Mouse (Mus musculus) small intestine, adult 2 months (tissue): ENCODE results near the gene Gm49336. TPM values are rescaled to one million over a fixed set of nuclear protein-coding genes. Genes with fewer than 3 reads are reported as not detected.

ENCODE experiments used
- H3K27ac ChIP-seq: fragments of 200-500 bp; 2 replicates; pipeline ENCODE4 v1.5.1; 2012; ENCODE audit warnings: low read depth, low read length, control low read depth, inconsistent platforms; ENCODE audit not compliant: insufficient read depth
- H3K27me3 ChIP-seq: fragments of 200-500 bp; 2 replicates; pipeline ENCODE4 v1.6.1; 2012; ENCODE audit warnings: mild to moderate bottlenecking, moderate library complexity, low read length, inconsistent platforms; ENCODE audit not compliant: control insufficient read depth, insufficient read depth
- H3K36me3 ChIP-seq: fragments of 200-500 bp; 2 replicates; pipeline ENCODE4 v1.6.1; 2012; ENCODE audit warnings: mild to moderate bottlenecking, low read length, control low read depth, inconsistent platforms; ENCODE audit not compliant: control insufficient read depth, insufficient read depth
- H3K4me1 ChIP-seq: fragments of 200-500 bp; 2 replicates; pipeline ENCODE4 v1.6.1; 2012; ENCODE audit warnings: low read length, inconsistent platforms, mixed read lengths; ENCODE audit not compliant: control insufficient read depth, insufficient read depth, insufficient read length
- H3K4me3 ChIP-seq: fragments of 200-500 bp; 2 replicates; pipeline ENCODE4 v1.5.1; 2012; ENCODE audit warnings: low read depth, mild to moderate bottlenecking, control low read depth, inconsistent platforms, low read length, moderate library complexity
- CTCF ChIP-seq: fragments of 200-500 bp; IDR thresholded peaks from 2 replicates; pipeline ENCODE4 v1.5.1; 2012; ENCODE audit warnings: low read depth, mild to moderate bottlenecking, control low read depth, inconsistent platforms, low read length, moderate library complexity, mixed read lengths; ENCODE audit not compliant: insufficient replicate concordance, insufficient read length; ENCODE audit errors: extremely low read depth
- POLR2A ChIP-seq: fragments of 200-500 bp; IDR thresholded peaks from 2 replicates; pipeline ENCODE4 v1.6.1; 2012; ENCODE audit warnings: low read depth, mild to moderate bottlenecking, control low read depth, inconsistent platforms, low read length, moderate library complexity
- WGBS: fragments of 180-500 bp; shearing (Covaris S2); methylation state at CpG from one replicate; pipeline ENCODE4 v1.1.7; 2018; 5-methylcytosine and 5-hydroxymethylcytosine counted together
- polyA plus RNA-seq: library from polyadenylated mRNA; depleted of rRNA; stranded (reverse); fragments of >200 nt; gene quantifications from 2 replicates; pipeline ENCODE4 v1.2.3, GENCODE M21; 2012; rRNA removed

The Gm49336 gene
- polyA plus RNA-seq, 1 experiment: 8.4 TPM

DNA sequence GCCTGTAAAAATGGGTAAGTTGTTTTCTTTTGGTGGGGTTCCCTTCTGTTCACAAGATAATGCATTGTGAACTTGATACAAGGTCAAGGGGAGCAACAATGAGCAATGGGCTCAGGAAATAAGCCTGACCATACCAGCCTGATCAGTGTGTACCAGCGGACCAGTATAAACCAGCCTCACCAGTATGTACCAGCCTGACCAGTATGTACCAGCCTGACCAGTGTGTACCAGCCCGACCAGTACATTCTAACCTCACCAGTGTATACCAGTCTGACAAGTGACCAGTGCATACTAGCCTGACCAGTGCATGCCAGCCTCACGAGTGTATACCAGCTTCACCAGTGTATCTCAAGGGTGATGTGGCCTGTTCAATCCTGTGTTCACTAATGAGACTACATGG, 87.9 kb downstream of the Gm49336 start:
- H3K4me3 ChIP-seq: no peak overlapping the region
- no peak for TF ChIP-seq POLR2A
- TF ChIP-seq CTCF: no peak
- 94% methylated on average over 3 of the region's 3 CpGs for WGBS
- no peaks in the 10 kb centered on the region for H3K27me3 ChIP-seq
- H3K36me3 ChIP-seq: no peaks in the 10 kb centered on the region
- H3K27ac ChIP-seq: no peak overlapping the region
- H3K4me1 ChIP-seq: no peaks in the 10 kb centered on the region

Other genes starting within 250 kb of the Gm49336 start
- gene Atp8a2, start 54.3 kb downstream of the Gm49336 start, polyA plus RNA-seq: 2.5 and 3.7 TPM in 2 replicates
- gene Nupl1, start 76 bp downstream of the Gm49336 start, polyA plus RNA-seq: not detected in 2 replicates
- 3.4 and 6.6 TPM in 2 replicates for gene Mtmr6, start 13.7 kb upstream of the Gm49336 start, polyA plus RNA-seq
- 0.18 TPM in 1 of 2 replicates, not detected in the other for gene Amer2, start 121.8 kb upstream of the Gm49336 start, polyA plus RNA-seq